Mouse (Mus musculus) cerebellum, postnatal 10 days (tissue): ENCODE results near the gene Arid3c.
A peak's percentile ranks its signal among the peaks of the same experiment; 100 is the strongest.

Experiments
- DNase-seq, 2 experiments: peaks; one replicate each; pipeline ENCODE4 v3.0.0; 2021; ENCODE audit warnings: mixed read lengths in 2 of 2

Gene Arid3c

DNA sequence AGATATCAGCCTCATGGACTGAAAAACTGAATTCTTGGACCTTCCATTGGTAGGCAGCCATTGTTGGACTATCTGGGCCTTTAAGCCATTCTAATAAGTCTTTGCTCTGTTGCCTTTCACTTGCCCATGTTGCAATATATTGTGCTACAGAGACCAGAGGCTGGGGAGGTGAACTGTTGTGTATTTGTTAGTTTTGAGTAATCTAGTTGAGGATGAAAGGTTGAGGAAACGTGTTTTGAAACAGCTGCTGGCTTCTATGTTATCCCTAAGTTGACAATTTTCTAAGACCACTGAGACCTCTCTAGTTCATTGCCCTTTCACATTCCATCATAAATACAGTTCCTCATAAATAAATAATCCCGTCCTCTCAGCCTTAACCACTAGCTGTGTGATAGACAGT is 13.2 kb upstream of the Arid3c start:
- DNase-seq = no peak

DNA sequence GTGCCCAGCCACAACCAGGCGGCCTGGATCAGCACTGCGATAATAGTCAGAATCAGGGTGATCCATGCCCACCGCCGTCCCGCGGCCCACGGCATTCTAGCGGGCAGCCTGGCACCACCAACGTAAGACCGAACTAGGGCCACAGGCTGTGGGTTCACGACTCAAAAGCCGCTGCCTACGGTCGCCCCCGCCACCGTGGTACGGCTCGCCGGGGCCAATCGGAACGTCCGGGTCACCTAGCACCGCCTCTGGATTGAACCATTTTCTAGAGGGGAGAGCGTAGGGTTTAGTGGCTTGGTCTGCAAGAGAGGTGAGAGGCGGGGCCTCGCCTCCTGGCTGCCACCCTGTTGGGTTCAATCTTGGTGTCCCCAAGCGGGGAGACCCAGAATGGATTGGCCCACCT is 10.2 kb upstream of the Arid3c start:
- DNase-seq = peak; percentile 94 to 96

DNA sequence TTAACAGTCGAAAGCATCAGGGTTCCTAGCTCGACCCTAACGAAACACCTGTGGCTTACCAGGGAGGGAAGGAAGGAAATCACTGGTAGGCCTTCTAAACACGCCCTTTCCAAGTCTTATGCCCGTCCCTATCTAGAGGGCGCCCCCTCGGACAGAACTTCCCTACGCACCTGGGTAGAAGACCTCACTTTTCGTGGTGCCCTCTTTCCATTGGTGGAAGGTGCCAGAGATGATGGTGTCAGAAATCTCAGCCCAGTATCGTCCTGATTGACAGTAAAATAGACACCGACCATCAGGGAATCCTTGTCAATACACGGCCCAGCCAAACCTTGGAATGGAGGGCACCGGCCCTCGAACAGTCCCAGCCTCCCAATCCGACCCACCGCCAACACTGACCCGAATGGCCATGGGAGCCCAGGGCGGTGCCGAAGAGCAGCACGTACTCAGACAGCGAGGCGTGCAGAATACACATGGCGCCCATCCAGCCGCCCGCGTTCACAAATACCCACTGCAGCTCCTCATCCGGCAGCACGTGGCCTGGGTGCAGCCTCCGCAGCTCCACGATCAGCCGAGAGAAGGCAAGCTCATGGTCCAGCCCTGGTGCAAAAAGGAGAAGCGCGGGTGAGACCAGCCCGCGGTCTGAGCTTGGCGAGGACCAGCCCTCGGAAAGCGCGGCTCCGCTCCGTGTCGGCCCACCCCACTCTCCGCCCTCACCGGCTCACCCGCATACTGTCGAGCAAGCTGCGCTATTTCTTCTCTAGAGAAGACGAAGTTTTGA is 9.6 kb upstream of the Arid3c start:
- DNase-seq = peak; percentile 74 to 79

DNA sequence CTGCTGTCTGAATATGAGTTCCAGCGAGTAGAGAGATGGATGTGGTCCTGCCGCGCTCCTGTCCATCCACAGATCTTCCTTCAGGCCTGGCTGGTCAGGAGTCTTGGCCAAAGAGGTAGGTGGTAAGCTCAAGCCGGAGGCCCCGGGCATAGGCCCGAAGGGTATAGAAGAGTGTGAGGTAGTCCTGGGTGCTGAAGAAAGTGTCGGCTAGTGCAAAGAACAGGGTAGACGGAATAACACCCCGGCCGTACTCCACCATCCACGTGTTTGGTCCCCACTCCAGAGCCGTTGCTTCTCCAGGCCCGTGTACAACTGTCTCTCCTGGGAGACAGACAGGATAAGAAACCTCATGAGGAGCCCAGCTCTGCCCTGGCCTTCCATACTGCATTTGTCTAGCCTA is 8.3 kb upstream of the Arid3c start:
- DNase-seq = no peak

DNA sequence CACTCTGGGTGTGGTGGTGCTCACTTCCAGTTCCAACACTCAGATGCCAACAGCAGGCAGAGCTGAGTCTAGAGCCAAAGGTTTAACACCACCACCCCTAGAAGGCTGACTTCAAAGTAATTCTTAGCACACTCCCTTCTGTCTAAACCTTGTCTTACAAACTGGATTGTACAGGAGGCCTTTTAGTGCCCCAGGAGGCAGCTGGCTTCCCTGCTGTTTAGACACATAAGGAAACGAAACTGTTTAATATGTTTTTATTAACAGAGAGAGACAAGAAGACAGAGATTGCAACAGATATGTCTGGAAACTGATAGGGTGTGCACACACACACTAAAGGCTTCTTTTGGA is 7.3 kb upstream of the Arid3c start:
- DNase-seq = no peak

DNA sequence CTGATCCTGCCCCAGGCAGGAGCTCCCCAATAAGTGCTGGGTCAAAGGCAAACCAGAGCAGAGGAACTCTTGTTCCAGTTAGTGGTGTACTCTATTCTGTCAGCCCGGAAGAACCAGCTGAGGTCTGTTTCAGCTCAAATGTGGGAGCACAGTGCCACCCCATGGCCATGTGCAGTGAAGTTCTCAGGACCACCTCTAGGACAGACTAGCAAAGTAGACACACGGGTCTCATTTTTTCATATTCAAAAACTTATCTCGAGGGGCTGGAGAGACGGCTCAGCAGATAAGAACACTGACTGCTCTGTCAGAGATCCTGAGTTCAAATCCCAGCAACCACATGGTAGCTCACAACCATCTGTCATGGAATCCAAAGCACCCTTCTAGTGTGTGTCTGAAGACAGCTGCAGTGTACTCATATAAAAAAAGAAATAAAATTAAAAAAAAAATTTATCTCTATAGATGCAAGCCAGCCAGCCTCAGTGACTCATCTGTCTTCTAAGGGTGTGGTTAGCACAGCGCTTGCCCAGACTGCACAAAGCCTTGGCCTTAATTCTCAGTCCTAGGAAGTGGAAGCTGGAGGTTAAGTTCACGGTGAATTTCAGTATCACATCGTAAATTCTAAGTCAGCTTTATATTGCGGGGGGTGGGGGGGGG is 6.8 kb upstream of the Arid3c start:
- DNase-seq = peak; percentile 86 to 88

DNA sequence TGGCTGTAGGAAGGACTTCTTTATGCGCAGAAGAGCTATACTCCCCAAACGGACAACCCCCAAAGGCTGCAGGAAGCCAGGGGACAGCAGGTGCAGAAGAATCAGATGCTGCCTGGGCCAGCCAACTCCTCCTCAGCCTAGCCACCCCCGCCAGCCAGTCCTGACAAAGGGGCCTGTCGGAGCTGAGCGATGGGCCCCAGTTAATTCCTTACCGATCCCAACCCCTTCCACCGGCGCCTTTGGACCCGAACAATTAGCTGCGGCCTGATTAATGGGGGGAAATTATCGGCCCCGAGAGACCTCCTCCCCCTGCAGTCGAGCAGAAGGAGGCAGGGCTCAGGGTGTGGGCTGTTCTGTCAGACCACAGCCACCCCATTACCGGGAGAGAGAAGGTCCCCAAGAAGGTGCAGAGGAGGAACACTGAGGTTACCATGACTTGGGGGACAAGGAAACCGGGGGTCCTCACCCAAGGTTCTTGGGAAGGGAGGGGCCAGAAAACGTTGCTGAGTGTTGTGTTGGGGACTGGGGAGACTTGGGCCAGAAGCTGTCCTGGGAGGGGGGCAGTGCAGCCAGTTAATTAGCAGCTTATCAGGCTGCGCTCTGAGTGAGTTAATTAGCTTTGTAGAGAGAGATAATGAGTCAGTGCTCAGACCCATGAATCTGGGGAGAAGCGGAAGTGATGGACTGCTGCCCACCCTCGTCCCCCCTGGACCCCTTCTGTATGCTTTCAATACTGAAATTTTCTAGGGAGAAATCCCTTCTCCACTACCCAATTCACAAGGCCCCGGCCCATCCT is 3.9 kb downstream of the Arid3c start:
- DNase-seq = peak in 1 of 2 experiments; percentile 56

DNA sequence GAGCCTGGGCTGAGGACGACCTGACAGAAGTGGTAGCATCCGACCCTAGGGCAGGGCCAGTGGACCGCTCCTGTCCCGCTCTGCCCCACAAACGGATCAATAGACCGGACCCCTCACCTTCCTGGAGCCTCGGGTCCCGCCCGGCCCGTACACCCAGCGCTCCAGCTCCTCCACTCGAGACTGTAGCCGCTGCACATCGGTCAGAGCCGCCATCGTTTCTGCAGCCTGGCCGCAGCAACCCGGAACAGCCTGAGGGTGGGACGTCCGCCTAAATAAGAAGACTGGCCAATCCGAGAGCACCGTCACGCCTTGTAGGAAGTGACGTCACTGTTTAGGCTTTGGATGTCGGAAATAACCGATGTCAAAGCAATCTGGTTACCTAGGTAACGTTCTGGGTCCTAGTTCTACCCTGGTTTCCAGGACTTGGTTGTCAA is 8.0 kb downstream of the Arid3c start, which contains the start of gene Dctn3:
TSS of gene Dctn3 (minus strand) at position 253 of the 434 bp plus-strand sequence.
- peak; percentile 93 for DNase-seq

DNA sequence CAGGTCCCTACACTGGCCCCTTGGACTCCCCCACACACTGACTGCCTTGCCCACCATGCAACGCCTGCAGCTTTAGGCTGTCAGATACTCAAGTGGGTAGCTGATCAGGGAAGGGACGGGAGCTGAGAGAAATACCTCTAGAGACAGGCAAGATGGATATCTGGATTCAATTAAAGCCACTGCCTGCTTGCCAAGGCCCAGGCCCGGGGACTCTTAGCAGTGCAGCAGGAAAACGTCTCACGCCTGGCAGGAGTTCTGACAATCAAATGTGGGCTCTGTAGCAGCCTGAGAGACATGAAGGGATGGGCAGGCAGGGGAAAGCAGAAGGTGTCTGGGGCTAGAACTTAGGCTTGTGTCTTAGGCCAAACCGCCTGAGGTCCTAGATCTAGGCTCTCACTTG is 14.1 kb downstream of the Arid3c start:
- no peak for DNase-seq

DNA sequence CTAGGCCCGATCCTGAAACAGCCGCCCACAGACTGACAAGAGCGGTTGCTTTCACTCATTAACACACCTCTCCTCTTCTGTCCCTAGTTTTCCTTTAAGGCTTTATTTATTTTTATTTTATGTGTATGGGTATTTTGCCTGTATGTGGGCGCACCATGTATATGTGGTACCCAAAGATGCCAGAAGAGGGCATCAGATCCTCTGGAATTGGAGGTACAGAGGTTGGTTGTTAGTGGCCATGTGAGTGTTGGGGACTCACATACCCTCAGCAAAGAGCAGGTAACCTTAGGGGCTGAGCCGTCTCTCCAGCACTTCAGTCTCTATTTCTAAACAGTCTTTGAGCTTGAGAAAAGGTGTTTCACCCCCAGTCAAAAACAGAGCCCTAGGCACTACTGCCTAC is 15.3 kb downstream of the Arid3c start:
- peak; percentile 76 to 81 for DNase-seq

DNA sequence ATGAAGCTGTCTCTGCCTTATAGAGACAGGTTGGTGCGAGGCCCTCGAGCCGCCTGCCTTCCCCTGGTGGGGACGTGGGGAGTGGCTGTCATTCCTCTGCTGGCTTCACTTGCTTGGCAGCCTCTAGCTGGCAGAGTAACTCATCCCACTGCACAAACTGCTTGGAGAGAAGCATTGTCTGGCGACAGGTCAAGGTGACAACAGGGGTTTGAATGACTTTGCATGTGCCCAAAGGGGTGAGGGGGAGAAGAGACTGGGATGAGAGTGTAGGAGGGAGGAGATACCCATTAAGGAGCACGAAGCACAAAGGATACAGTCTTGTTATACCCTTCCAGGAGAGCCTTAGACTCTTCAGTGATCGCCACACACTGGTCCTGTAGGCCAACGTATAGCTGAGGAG is 15.9 kb downstream of the Arid3c start:
- peak in 1 of 2 experiments; percentile 37 for DNase-seq

DNA sequence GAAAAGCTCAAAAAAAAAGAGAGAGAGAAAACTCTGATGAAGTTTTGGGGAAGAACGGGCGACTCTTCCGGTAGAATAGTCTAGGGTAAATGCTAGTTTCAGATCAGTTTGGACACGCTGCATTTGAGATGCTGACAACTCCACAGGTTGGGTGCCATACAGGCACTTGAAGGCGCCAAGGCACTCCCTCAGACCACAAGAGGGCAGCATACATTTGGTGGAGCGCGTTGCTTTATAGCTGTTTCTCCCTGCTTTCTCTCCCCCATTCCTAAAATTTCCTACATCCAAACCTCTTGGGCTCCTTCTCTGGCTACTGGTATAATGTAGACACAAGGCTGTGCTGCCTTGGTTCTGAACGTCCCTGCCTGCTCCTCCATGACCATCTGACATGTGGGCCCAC is 16.7 kb downstream of the Arid3c start:
- DNase-seq = peak; percentile 88 to 93

DNA sequence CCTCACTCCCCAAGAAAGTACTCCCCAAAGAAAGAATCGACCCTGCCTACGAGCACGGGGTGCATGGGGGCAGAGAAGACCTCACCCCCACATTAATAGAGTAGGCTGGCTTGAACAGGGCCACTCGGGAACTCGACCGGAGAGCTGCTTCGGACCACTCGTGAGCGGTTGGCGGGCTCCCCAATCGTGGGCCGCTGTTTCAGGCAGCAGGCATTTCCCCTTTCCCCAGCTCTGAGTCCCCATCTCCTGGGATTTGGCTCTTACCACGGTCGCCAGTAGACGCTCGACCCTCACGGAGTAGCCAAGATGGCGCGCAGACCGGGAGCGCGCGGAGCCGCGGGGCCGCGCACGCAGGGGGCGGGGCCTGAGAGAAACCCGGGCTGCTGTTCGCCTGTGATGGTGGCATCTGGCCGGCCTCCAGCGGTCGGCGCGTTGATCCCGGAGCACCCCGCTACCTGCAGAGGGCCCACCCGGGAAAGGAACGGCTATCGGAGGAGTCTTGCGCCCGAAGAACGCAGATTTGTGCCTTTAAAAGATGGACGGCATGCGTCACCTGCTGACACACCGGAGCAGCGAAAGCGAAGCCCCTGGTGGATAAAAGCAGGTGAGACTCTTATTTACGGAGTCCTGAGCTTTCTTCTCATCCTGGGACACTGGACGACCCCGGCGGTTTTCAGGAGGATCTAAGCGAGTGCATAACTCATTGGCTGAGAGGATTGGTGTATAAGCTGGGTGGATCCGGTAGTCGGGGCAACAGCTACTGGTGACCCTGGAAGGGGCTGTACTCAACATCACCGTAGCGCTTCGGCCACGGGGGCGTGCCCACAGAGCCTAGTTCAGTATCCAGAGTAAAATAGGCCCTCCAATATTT is 17.5 kb downstream of the Arid3c start, which contains the start of gene Rpp25l:
TSS of gene Rpp25l (minus strand) at position 338 of the 871 bp plus-strand sequence.
- DNase-seq = peak; percentile 94 to 95

DNA sequence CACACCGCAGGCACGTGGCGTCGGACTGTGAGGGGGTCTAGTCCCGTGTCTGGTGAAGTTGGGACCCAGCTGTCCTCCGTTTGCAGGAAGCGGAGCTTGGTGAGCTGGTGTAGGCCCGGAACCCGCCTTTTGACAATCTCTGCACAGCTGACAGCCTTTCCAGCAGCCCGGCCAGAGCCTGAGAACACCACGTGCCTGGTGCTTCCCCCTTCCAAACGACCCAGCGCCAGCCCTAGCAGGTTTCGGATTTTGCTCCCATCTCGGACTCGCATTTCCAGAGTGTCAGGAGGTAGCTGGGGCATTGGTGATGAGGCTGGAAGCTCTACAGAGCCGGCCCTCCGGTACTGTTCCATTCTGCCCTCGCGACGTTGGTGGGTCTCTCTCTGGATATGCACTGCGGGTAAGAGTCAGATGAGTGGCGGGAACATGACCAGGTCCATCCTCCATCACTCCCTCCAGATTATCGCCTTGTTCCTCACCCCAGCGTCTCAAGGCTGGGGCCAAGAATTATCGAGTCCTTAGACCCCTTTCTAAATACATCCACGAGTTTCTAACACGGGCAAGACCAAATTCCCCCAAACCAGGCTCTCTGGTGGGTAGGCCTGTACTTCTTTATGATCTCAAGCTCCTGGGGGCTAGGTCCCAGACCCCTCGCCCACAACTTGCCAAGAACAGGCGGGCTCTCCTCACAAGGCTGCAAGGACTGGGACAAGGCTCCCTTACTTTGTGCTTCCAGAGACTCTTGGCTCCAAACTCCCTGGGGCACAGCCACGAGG is 18.3 kb downstream of the Arid3c start:
- peak; percentile 48 to 59 for DNase-seq

DNA sequence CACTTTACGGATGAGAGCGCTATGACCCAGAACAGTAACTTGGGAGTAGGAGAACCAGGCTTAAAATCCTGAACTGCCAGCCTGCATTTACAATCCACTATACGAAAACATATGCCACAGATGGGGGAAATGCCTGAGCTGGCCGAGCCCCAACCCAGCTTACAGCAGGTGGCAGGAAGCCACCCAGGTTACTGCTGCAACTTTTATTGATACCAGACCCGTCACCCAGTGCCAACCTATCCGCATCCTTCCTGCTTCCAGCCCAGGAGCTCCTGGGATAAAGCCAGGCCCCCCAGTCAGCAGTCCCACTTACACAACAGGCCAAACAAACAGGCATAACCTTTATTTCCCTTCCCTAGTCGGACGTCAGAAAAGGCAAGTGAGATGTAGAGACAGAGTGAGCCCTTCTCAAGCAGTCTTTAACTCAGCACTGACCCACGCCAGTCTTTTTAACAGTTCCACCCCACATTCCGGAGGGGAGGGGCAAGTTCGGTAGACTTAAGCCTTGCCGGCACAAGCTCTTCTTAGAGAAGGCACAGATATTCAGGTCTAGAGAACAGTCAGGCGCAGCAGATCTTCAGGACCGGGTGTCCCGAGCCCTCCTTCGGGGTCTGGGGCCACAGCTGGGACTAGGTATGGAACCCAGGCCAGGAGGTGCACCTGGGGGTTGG is 19.1 kb downstream of the Arid3c start:
- DNase-seq = peak; percentile 45 to 56

DNA sequence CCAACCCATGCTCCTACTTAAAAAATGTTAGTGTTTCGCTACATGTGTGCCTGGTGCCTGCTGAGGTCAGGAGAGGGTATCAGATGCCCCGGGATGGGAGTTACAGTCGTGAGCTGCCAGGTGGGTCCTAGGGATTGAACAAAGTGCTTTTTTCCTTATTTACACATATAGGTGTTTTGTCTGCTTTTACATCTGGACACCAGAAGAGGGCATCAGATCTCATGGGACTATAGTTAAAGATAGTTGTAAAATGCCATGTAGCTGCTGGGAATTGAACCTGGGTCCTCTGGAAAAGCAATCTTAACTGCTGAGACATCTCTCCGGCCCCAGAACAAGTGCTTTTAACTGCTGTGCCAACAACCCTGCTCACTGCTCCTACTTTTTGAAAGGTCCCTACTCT is 20.7 kb downstream of the Arid3c start:
- DNase-seq = peak in 1 of 2 experiments; percentile 5

DNA sequence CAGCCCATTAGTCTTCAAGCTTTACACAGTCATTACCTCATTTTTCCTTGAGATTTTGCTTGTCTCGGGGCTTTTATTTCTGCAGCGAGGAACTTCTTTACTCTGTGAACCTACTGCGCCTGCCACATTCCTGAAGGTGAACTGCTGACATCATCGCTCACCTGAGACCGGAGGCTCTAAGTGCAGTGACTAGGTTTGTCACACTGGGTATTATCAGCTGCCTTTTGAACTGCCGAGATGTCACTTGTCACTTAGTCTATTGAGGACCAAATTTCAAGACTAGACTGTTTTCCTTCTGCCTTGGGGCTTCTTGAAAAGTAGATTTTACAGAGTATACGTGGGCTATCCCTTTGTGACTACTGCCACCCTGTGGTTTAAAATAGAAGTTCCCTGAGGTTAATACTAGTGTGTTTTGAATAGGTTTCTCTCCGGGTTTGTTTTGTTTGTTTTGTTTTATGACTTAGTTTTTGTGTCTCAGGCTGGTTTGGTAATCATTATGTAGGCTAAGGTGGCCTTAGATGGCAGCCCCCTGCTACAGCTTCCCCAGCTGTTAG is 22.7 kb downstream of the Arid3c start:
- DNase-seq = peak; percentile 70 to 89

DNA sequence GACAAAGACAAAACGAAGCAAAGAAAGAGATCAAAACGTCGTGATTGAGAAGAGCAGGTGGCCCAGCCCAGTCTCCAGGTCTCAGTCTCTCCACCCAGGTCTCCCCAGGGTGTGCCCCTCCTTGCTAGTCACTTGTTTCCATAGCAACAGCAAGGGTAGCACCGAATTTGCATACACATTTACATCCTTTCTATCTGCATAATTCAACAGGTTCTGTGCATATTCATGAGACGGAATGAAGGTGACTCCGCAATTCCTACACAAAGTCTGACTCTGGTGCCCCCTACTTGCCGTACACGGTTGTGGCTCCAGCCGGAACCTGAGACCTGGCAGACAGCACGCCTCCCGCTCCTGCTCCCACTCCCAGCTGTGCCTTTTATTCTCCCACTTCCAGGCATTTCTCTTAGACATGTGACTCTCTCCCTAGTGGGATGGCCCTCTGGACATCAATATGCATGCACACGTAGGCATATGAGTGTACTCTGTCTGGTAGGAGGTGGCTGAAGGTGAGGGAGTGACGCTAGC is 23.9 kb downstream of the Arid3c start:
- peak; percentile 86 to 87 for DNase-seq

DNA sequence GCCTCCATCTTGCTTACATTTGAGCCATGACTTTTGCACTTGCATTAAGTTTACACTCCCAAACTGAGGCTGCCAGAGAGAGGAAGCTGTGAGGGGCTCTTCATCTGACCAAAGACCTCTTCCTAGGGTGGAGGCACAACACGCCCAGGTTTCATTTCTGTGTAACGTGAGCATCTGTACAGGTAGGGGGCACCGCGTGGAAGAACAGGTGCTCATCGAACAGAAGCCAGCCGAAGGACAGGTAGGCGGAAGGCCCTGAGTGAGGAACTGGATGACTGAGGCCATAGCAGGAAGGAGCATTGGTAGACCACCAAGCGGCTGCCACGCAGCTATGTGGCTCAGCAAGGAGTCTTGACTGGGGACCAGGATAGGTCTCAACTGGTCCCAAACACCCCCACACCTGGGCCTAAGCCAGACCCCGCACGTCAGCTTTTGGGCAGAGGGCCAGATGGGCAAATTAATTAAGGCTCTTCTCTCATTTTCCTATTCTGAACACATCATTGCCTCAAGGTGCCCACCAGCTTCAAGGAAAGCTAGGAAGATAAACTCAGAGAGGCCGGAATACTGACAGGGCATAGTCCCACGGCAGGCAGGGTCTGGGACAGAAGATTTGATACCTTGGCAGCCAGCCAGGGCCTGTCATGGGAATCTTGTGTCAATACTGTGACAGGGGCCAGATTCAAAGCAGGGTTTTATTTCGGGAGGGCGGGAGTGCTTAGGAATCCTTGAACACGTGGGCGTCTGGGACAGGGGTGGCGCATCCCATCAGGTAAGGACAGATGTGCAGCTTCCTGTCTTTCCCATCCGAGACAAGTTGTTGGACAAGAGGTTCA is 24.8 kb downstream of the Arid3c start:
- peak; percentile 69 to 75 for DNase-seq
